Mouse (Mus musculus) CH12.LX (cell line): Measurements from ENCODE around the gene Cds1. TPM values are rescaled to one million over a fixed set of nuclear protein-coding genes. Genes with fewer than 3 reads are reported as not detected.

ENCODE experiments used
- DNase-seq: peaks from one replicate; pipeline ENCODE4 v3.0.0-alpha.2; 2013; ENCODE audit errors: extremely low read depth
- H3K27ac ChIP-seq: 2 replicates; pipeline ENCODE4 v1.5.1; 2012; ENCODE audit warnings: low read depth, mild to moderate bottlenecking, control low read depth, moderate library complexity; ENCODE audit not compliant: insufficient read depth
- H3K27me3 ChIP-seq: replicated peaks from 2 replicates; pipeline ENCODE3; 2012; ENCODE audit warnings: inconsistent platforms
- H3K36me3 ChIP-seq, 2 experiments: replicated peaks in 1 of 2; 2 replicates each; pipeline versions ENCODE3 to v1.6.1; 2012; ENCODE audit warnings: inconsistent platforms in 1 of 2, low read length in 1 of 2, mild to moderate bottlenecking in 1 of 2, mixed read lengths in 1 of 2, moderate library complexity in 1 of 2; ENCODE audit not compliant: control insufficient read depth in 1 of 2, insufficient read depth in 1 of 2
- H3K4me1 ChIP-seq, 2 experiments: 2 replicates each; pipeline ENCODE4 v1.6.1; 2012; ENCODE audit warnings: inconsistent platforms in 1 of 2, moderate library complexity in 1 of 2; ENCODE audit not compliant: insufficient read depth in 2 of 2, control insufficient read depth in 1 of 2
- H3K4me2 ChIP-seq: 2 replicates; pipeline ENCODE4 v1.6.1; 2012; ENCODE audit warnings: low read depth, mild to moderate bottlenecking, control low read depth; ENCODE audit not compliant: poor library complexity, insufficient read depth, severe bottlenecking
- H3K4me3 ChIP-seq, 3 experiments: fragments of 150-350 bp in 1 of 3; sonication (generic) in 1 of 3; replicated peaks in 1 of 3; 2 replicates each; pipeline versions ENCODE3 to v1.5.1; 2011 to 2012; ENCODE audit warnings: low read depth in 2 of 3, low read length in 2 of 3, mild to moderate bottlenecking in 2 of 3, moderate library complexity in 2 of 3, control low read depth in 1 of 3, improper control_type of control experiment in 1 of 3, inconsistent platforms in 1 of 3, mixed read lengths in 1 of 3; ENCODE audit not compliant: poor library complexity in 1 of 3
- H3K79me2 ChIP-seq: replicated peaks from 2 replicates; pipeline ENCODE4 v1.6.1; 2012; ENCODE audit warnings: mild to moderate bottlenecking, moderate library complexity; ENCODE audit not compliant: control insufficient read depth, poor library complexity, insufficient read depth, severe bottlenecking; ENCODE audit errors: extremely low read depth
- H3K9ac ChIP-seq: 2 replicates; pipeline ENCODE4 v1.6.1; 2012; ENCODE audit warnings: low read depth, mild to moderate bottlenecking, control low read depth, moderate library complexity; ENCODE audit not compliant: insufficient read depth
- H3K9me3 ChIP-seq: replicated peaks from 2 replicates; pipeline ENCODE3; 2012; ENCODE audit warnings: low read length, inconsistent platforms, mixed read lengths
- CHD1 ChIP-seq: IDR thresholded peaks from 2 replicates; pipeline ENCODE4 v1.6.1; 2012; ENCODE audit warnings: low read depth, low read length, improper control_type of control experiment, inconsistent platforms
- E2F4 ChIP-seq: IDR thresholded peaks from 2 replicates; pipeline ENCODE4 v1.6.1; 2011; ENCODE audit warnings: low read depth, low read length, improper control_type of control experiment; ENCODE audit not compliant: insufficient replicate concordance
- ELF1 ChIP-seq: IDR thresholded peaks from 2 replicates; pipeline ENCODE4 v1.6.1; 2014; ENCODE audit warnings: low read depth, mild to moderate bottlenecking, inconsistent platforms, low read length, improper control_type of control experiment
- GABPA ChIP-seq: IDR thresholded peaks from 2 replicates; pipeline ENCODE4 v1.6.1; 2012; ENCODE audit warnings: low read depth, low read length, improper control_type of control experiment, inconsistent platforms; ENCODE audit not compliant: insufficient replicate concordance
- HCFC1 ChIP-seq: IDR thresholded peaks from 2 replicates; pipeline ENCODE4 v1.6.1; 2012; ENCODE audit warnings: low read depth, mild to moderate bottlenecking, inconsistent platforms, low read length, improper control_type of control experiment
- IRF4 ChIP-seq: IDR thresholded peaks from 2 replicates; pipeline ENCODE4 v1.6.1; 2014; ENCODE audit warnings: low read depth, mild to moderate bottlenecking, inconsistent platforms, low read length, improper control_type of control experiment
- JUN ChIP-seq: IDR thresholded peaks from 2 replicates; pipeline ENCODE4 v1.6.1; 2011; ENCODE audit warnings: low read depth, mild to moderate bottlenecking, low read length, improper control_type of control experiment, moderate library complexity; ENCODE audit not compliant: insufficient read depth
- MAX ChIP-seq: IDR thresholded peaks from 2 replicates; pipeline ENCODE4 v1.6.1; 2011; ENCODE audit warnings: low read length, improper control_type of control experiment
- MXI1 ChIP-seq: IDR thresholded peaks from 2 replicates; pipeline ENCODE4 v1.6.1; 2011; ENCODE audit warnings: mild to moderate bottlenecking, low read depth, low read length, improper control_type of control experiment
- MYC ChIP-seq: IDR thresholded peaks from 2 replicates; pipeline ENCODE4 v1.6.1; 2011; ENCODE audit warnings: low read depth, mild to moderate bottlenecking, improper control_type of control experiment, low read length
- NELFE ChIP-seq: IDR thresholded peaks from 2 replicates; pipeline ENCODE4 v1.6.1; 2011; ENCODE audit warnings: low read depth, low read length, improper control_type of control experiment
- NRF1 ChIP-seq: IDR thresholded peaks from 2 replicates; pipeline ENCODE4 v1.6.1; 2014; ENCODE audit warnings: low read depth, mild to moderate bottlenecking, inconsistent platforms, low read length, improper control_type of control experiment, moderate library complexity
- POLR2A ChIP-seq: IDR thresholded peaks from 2 replicates; pipeline ENCODE4 v1.6.1; 2011; ENCODE audit warnings: low read depth, mild to moderate bottlenecking, improper control_type of control experiment, low read length
- TCF12 ChIP-seq: IDR thresholded peaks from 2 replicates; pipeline ENCODE4 v1.6.1; 2014; ENCODE audit warnings: low read depth, mild to moderate bottlenecking, inconsistent platforms, low read length, improper control_type of control experiment
- UBTF ChIP-seq: IDR thresholded peaks from 2 replicates; pipeline ENCODE4 v1.6.1; 2012; ENCODE audit warnings: low read depth, mild to moderate bottlenecking, inconsistent platforms, low read length, improper control_type of control experiment, moderate library complexity
- ZMIZ1 ChIP-seq: IDR thresholded peaks from 2 replicates; pipeline ENCODE4 v1.6.1; 2012; ENCODE audit warnings: low read depth, mild to moderate bottlenecking, inconsistent platforms, low read length, improper control_type of control experiment
- ZNF384 ChIP-seq: IDR thresholded peaks from 2 replicates; pipeline ENCODE4 v1.6.1; 2012; ENCODE audit warnings: low read depth, low read length, improper control_type of control experiment, inconsistent platforms
- dilution Hi-C: fragments of 300-500 bp; cut with MboI; formaldehyde crosslinking; loops from 2 replicates; pipeline ENCODE4 v1.14.3; 2020; ENCODE audit warnings: low sequenced_read_pairs; ENCODE audit not compliant: extremely low pct_unique_long_range_greater_than_20kb, extremely low pct_ligation_motif_present
- in situ Hi-C: fragments of 300-500 bp; cut with MboI; formaldehyde crosslinking; loops from 3 replicates; pipeline ENCODE4 v1.14.3; 2019; ENCODE audit warnings: low sequenced_read_pairs, low pct_ligation_motif_present, low pct_unique_long_range_greater_than_20kb, mixed read lengths
- polyA plus RNA-seq: library from polyadenylated mRNA; unstranded; fragments of >175 nt; gene quantifications from 2 replicates; pipeline ENCODE4 v1.2.1, GENCODE M21; 2012; ENCODE audit warnings: low read depth; ENCODE audit not compliant: insufficient read length
- total RNA-seq, 2 experiments: library from RNA; depleted of rRNA; stranded (reverse); fragments of 300-350 nt in 1 of 2; fragments of >200 nt in 1 of 2; gene quantifications; 2 replicates each; pipeline ENCODE4 v1.2.3; 2012 to 2014

Gene Cds1
- total and polyA plus RNA-seq, 3 experiments, result not detected

- Histone ChIP-seq H3K27ac (no peak overlapping the region), H3K4me1 (no peaks in the 10 kb centered on the region), H3K4me2 (no peak overlapping the region), H3K79me2 (no peaks in the 10 kb centered on the region), H3K4me3 (no peak overlapping the region), H3K9ac (no peak overlapping the region), H3K36me3 (no peaks in the 10 kb centered on the region), H3K27me3 (no peaks in the 10 kb centered on the region), H3K9me3 (peaks cover 74% of the 10 kb centered on the region)
- DNase-seq, result no peak
- in situ Hi-C loops (no loop called here), dilution Hi-C loops (no loop called here)
- TF ChIP-seq ZNF384, result no peak
- no peak for TF ChIP-seq JUN
- no peak for TF ChIP-seq NELFE
- no peak for TF ChIP-seq TCF12
- TF ChIP-seq MXI1, result no peak
- no peak for TF ChIP-seq MYC
- TF ChIP-seq CHD1, result no peak
- TF ChIP-seq NRF1, result no peak
- no peak for TF ChIP-seq GABPA
- no peak for TF ChIP-seq MAX
- no peak for TF ChIP-seq E2F4
- no peak for TF ChIP-seq HCFC1
- TF ChIP-seq UBTF, result no peak
- TF ChIP-seq ELF1, result no peak
- TF ChIP-seq POLR2A, result no peak
Measured at GRCm38 (mm10) chr5:101724756-101725155, 40.2 kb upstream of the Cds1 start.

DNA sequence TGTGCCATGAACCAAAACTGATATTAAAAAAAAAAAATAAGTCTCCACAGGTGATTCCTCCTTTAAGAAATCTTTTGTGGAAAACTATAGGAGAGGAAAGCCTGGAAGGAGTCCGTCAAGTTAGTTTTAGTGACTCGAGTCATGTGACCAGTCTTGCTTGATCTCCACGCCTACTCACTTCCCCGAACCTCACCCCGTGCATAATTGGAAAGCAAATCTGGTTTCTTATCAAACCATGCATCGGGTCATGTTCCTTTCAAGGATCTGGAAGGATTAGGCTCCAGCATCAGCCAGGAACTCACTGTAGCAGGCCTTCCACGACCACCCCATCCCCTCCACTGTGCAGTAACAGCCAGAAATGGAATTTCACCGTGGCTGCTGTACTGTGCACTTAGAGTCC, 39.2 kb upstream of the Cds1 start:
- no peaks in the 10 kb centered on the region for H3K79me2 ChIP-seq
- no peaks in the 10 kb centered on the region for H3K27me3 ChIP-seq
- H3K4me3 ChIP-seq, result no peak overlapping the region
- H3K9ac ChIP-seq, result no peak overlapping the region
- TF ChIP-seq ZMIZ1, result no peak
- TF ChIP-seq IRF4, result no peak
- TF ChIP-seq UBTF, result no peak
- H3K9me3 ChIP-seq, result peaks cover 76% of the 10 kb centered on the region
- no peak overlapping the region for H3K4me2 ChIP-seq
- dilution Hi-C loops (no loop called here), in situ Hi-C loops (no loop called here)
- no peaks in the 10 kb centered on the region for H3K4me1 ChIP-seq
- H3K36me3 ChIP-seq, result no peaks in the 10 kb centered on the region
- DNase-seq, result no peak
- no peak overlapping the region for H3K27ac ChIP-seq
